Mouse (Mus musculus) cerebellum, postnatal 14 days (tissue): ENCODE results near the gene Gm11437.

Experiments used
- DNase-seq, 2 experiments: peaks; one replicate each; pipeline ENCODE4 v3.0.0; 2021; ENCODE audit warnings: mixed read lengths in 2 of 2

Gm11437 gene

GRCm38 (mm10) chr11:84141752-84142151 is 25.5 kb downstream of the Gm11437 start:
- peak; percentile 58 to 67 for DNase-seq

- DNase-seq = no peak
Measured at GRCm38 (mm10) chr11:84136453-84136852, 30.8 kb downstream of the Gm11437 start.

- no peak for DNase-seq
Measured at GRCm38 (mm10) chr11:84134331-84134860, 32.9 kb downstream of the Gm11437 start.

GRCm38 (mm10) chr11:84129799-84130185 is 37.5 kb downstream of the Gm11437 start:
- no peak for DNase-seq

DNA sequence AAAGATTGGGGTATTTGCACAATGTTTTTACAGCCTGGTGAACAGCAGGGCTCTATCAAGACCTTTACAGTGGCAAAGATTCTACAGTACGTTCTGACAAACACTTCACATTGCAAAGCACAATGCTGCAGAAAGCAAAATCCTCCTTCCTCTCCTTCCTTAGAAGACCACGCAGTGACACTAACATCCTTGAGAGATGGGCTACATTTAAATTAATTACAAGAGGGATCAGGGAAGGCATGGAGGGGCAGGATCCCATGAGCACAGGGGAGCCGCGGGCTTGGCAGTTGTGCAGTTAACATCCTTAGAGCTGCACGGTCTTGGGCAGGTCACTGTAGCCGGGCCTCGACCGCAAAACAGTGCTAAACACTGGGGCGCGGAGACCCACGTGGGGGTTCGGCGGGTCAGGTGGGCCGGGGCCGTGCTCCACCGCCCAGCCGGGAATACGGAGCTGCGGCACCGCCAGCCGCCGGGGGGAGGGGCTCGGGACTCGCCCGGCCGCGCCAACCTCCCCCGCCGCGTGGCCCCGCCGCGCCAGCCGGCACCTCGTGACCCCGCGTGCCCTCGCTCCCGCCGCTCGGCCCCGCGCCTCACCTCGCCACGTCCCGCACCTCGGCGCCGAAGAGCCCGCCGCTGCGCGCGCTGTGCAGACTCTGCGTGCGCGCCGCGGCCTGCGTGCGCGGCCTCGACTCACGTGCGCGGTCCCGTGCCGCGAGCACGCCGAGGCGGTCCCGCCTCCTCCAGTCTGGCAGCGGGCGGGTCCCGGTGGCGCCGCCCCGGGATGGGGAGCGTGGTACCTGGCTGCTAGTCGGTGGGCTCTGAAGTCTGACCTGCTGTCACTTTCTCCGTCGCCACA is 38.1 kb downstream of the Gm11437 start, which contains the start of the genes Tada2a and Acaca:
Gene Tada2a, minus strand, starts transcription at position 658 of the 856 bp plus-strand sequence.
Gene Acaca, plus strand, starts transcription at position 730 of the 856 bp plus-strand sequence.
- peak; percentile 88 to 93 for DNase-seq

DNA sequence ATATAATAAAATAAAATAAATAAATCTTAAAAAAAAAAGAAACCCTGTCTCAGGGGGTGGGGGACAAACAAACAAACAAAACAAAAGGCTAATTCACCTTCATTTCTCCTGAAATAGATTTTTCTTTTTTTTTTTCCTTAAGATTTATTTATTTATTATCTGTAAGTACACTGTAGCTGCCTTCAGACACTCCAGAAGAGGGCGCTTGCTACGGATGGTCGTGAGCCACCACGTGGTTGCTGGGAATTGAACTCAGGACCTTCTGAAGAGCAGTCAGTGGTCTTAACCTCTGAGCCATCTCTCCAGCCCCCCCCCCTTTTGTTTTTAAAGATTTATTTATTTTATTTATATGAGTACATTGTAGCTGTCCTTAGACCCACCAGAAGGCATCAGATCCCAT is 39.3 kb downstream of the Gm11437 start:
- peak; percentile 10 to 22 for DNase-seq

DNA sequence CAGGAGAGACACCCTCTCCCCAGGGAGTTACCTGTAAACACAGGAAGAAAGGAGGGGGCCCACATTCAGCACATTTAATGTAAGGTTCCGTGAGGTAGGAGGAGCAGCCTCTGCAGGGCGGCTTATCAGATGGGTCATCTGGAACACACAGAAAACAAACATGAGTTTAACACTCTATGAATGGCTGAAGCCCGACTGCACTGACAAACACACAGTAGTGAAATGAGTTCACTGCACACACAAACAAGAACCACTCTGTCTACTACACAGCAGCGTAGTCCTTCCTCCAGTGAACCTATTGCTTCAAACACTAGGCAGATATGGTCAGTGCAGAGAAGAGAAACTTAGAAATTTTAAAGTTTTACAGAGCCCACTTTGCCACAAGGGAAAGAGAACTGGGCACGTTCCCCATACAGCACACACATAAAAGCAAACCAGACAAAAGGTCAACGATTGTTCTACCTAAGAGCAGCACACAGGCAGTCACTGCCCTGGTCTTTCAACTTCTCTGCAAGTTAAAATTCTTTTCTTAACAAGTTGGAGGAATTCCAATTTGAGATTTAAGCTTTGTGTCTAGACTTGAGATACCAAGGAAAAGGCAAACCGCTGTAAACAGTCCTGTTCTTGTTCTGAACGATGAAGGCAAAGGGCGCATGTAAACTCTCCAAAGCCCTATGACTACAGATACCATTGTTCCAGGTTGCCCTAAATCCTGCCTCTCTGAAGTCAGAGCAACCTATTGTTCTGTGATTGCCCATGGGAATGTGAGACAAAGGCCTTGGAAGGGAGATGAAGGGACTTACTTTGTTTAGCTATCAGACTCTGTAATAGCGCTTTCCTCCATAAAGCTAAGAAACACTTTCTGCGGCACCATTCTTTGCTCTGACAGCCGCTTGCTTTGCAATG is 46.0 kb downstream of the Gm11437 start:
- no peak for DNase-seq

GRCm38 (mm10) chr11:84117431-84117830 is 49.8 kb downstream of the Gm11437 start:
- DNase-seq = no peak

- DNase-seq = no peak
Measured at GRCm38 (mm10) chr11:84116221-84116620, 51.1 kb downstream of the Gm11437 start.

DNA sequence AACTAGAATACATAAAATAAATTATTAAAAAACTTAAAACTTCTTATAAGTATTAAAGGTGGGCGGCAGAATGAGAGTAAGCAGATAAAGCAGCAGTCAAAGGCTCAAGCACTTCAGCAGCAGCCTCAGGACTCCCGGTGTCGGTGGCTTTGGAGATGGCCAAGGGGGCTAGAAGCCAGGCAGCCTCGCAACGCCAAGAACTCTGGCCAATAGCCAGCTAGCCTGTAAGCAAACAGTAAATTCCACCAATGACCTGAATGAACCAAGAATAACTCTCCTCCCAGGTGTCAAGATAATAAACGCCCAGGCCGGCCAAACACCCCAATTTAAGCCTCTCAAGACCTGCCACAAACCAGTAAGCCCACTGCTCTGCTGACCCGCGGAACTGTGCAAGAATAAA is 51.6 kb downstream of the Gm11437 start:
- DNase-seq = peak; percentile 56 to 64

DNA sequence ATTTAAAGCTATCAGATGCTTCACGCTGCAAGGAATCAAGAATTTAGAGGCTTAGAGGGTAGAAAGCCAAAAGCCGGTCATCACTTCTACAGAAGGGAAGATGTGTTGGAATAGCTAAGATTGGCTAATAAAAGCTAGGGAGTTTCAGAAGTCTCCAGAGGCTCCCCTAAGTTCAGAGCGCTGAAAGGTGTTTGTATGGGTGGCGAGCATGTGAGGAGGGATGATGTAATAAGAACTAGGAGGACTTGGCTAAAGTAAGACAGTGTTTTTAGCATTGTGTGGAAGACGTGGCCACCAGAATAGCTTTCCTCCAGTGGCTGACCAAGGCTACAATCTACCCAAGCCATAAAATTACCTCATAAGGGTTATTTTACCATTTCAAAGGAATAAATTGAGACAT is 53.7 kb downstream of the Gm11437 start:
- DNase-seq = no peak

DNA sequence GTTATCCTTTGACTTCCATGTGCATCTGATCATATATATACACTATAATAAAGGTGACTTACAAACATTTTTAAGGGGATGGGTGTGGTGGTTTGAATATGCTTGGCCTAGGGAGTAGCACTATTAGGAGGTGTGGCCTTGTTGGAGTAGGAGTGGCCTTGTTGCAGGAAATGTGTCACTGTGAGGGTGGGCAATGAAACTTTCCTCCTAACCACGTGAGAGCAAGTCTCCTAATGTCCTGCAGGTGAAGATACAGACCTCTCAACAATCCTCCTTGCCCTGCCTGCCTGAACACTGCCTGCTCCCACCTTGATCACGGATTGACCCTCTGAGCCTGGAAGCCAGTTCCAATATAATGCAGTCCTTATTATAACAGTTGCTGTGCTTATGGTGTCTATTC is 60.1 kb downstream of the Gm11437 start:
- DNase-seq = no peak

GRCm38 (mm10) chr11:84104036-84104435 is 63.2 kb downstream of the Gm11437 start:
- DNase-seq = no peak

DNA sequence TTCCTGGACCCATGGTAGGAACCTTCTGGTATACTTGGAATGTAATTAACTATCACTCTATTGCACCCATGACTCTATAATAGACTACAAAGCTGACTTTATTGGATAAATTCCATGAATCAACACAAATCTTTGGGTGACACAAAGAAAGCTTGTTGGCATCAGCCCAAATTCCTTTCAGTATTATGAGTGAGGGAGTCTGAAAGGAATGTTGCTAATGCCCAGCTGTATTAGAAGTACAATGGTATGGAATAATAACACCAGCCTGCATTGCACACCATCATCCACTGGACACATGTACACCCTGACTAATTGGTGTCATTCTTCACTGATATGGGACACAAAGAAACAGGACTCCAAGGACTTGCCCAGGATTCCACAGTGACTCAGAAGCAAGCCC is 66.1 kb downstream of the Gm11437 start:
- DNase-seq = no peak
